Mouse (Mus musculus) CD4-positive, CD25-positive, alpha-beta regulatory T cell, adult 4 months (primary cell): ENCODE measurements at regions not wholly inside any gene's neighbourhood (a gene's known extent, or its start where the extent isn't known, plus 50 kb on each side); places are given as distances from the start of the nearest gene placed in this dataset.

ENCODE experiments used
- ATAC-seq: one replicate; pipeline ENCODE4 v1.8.0; 2017

GRCm38 (mm10) chr13:110907319-110907955, 347.4 kb upstream of the Actbl2 start:
- no peak for ATAC-seq

GRCm38 (mm10) chr13:110911866-110912265, 342.9 kb upstream of the Actbl2 start:
- no peak for ATAC-seq

GRCm38 (mm10) chr13:110913177-110913576, 341.6 kb upstream of the Actbl2 start:
- no peak for ATAC-seq

- no peak for ATAC-seq
Measured at GRCm38 (mm10) chr13:110913687-110914086, 341.1 kb upstream of the Actbl2 start.

GRCm38 (mm10) chr13:110915161-110915560, 339.7 kb upstream of the Actbl2 start:
- no peak for ATAC-seq

GRCm38 (mm10) chr13:110923936-110924335, 330.9 kb upstream of the Actbl2 start:
- no peak for ATAC-seq

- ATAC-seq: no peak
Measured at GRCm38 (mm10) chr13:110924897-110925296, 329.9 kb upstream of the Actbl2 start.

GRCm38 (mm10) chr13:110928143-110928542, 326.7 kb upstream of the Actbl2 start:
- ATAC-seq: no peak

- ATAC-seq: no peak
Measured at GRCm38 (mm10) chr13:110928894-110929293, 325.9 kb upstream of the Actbl2 start.

GRCm38 (mm10) chr13:110929579-110929978, 325.2 kb upstream of the Actbl2 start:
- ATAC-seq: no peak

- no peak for ATAC-seq
Measured at GRCm38 (mm10) chr13:110941587-110941986, 313.2 kb upstream of the Actbl2 start.

- ATAC-seq: no peak
Measured at GRCm38 (mm10) chr13:110942986-110943644, 311.7 kb upstream of the Actbl2 start.

GRCm38 (mm10) chr13:110944061-110944460, 310.8 kb upstream of the Actbl2 start:
- ATAC-seq: no peak

GRCm38 (mm10) chr13:110944683-110945082, 310.1 kb upstream of the Actbl2 start:
- ATAC-seq: no peak

- ATAC-seq: peak; percentile 98
Measured at GRCm38 (mm10) chr13:110960212-110960611, 294.6 kb upstream of the Actbl2 start.

- ATAC-seq: no peak
Measured at GRCm38 (mm10) chr13:110967109-110967508, 287.7 kb upstream of the Actbl2 start.

GRCm38 (mm10) chr13:110967626-110968506, 286.9 kb upstream of the Actbl2 start:
- peak; percentile 100 for ATAC-seq

- ATAC-seq: no peak
Measured at GRCm38 (mm10) chr13:110968507-110968905, 286.3 kb upstream of the Actbl2 start.

GRCm38 (mm10) chr13:110977379-110977778, 277.4 kb upstream of the Actbl2 start:
- no peak for ATAC-seq

- ATAC-seq: no peak
Measured at GRCm38 (mm10) chr13:110978022-110978421, 276.8 kb upstream of the Actbl2 start.

GRCm38 (mm10) chr13:110990677-110991076, 264.1 kb upstream of the Actbl2 start:
- no peak for ATAC-seq

GRCm38 (mm10) chr13:110991121-110991520, 263.7 kb upstream of the Actbl2 start:
- no peak for ATAC-seq

- ATAC-seq: no peak
Measured at GRCm38 (mm10) chr13:110994596-110994995, 260.2 kb upstream of the Actbl2 start.
